Mouse (Mus musculus) urinary bladder, adult 2 months (tissue): Measurements from ENCODE around the gene Ubash3b. TPM values are rescaled to one million over a fixed set of nuclear protein-coding genes. Genes with fewer than 3 reads are reported as not detected.

Source experiments
- DNase-seq: peaks from one replicate; pipeline ENCODE4 v3.0.0; 2022; ENCODE audit warnings: low spot score
- polyA plus RNA-seq: library from polyadenylated mRNA; depleted of rRNA; stranded (reverse); fragments of >200 nt; gene quantifications from 2 replicates; pipeline ENCODE4 v1.2.3, GENCODE M21; 2012

Gene Ubash3b
- polyA plus RNA-seq, 1 experiment = 4.6 TPM

DNA sequence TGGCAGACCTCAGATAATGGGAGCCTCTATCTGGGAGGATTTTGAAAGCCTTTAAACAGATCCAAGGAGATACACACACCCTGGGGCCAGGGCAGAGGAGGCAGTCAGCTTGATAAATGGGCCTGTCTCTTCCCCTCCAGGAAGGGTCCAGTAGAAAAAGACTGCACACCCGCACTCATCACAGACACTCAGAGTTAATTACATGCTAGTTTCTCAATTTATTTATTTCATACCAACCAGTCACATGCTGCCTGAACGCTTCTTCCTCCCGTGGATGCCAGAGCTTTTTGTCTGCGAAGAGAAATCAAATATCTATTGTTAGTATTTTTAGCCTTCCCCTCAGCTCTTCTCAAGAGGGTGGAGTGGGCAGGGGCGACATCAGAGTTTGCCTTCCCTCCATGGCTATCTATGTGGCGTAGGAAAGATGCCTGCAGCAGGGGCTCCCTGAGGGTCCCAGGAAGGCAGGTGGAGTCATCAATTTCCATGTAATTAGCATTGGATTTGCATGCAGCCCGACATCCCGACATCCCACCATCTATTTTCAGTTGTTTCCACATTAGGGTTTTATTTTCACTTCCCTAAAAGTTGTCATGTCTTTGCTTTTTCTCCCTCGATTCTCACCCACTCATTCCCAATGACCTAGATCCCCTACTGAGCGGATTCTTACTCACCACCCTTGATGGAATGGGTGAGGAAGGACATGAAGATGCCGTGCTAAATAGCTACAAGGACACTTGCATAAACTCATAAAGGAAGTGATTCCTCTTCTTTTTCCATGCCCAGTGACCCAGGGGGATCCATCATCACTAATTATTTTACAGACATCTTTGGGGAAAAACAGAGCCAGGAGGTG lies 110.2 kb downstream of the Ubash3b start:
- no peak for DNase-seq

- no peak for DNase-seq
These were observed 111.0 kb downstream of the Ubash3b start for GRCm38 (mm10) chr9:41050331-41051079.

DNA sequence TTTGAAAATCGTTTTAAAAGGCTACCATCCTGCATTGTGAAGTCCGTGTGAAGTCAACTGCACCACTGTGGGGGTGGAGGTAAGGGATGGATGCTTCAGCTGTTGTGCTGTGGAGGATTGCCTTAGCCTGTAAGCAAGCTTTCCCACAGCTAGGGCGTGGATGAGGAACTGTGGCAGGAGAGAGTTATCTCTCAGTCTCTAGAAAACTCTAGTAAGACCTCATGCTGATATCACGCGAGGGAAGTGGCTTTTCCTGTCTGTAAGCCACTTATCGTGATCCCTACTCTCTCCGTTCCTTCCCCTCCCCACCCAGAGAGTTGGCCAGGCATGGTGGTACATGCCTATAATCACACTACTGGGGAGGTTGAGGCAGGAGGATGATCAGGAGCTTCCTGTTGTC lies 112.2 kb downstream of the Ubash3b start:
- no peak for DNase-seq

- DNase-seq = no peak
These were observed 112.7 kb downstream of the Ubash3b start for GRCm38 (mm10) chr9:41048820-41049219.

GRCm38 (mm10) chr9:41048216-41048615 lies 113.3 kb downstream of the Ubash3b start:
- DNase-seq = no peak

GRCm38 (mm10) chr9:41047654-41048053 lies 113.8 kb downstream of the Ubash3b start:
- no peak for DNase-seq

DNA sequence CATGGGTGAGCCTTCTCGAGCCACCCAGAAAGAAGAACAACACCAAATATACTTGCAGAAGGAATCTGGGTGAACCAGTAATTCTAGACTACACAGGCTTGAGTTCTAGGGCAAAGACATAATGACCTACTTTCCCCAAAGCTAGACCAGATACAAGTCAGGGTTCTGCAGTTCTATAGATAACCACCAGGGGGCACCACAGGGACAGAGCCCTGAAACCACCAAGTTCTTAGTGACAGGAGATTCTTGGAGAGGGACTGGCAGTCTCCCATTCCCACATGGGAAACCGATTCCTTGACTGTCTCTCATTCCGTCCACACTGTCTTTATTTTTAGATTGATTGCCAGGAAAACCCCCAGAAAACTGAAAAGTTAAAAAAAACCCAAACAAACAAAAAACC lies 116.9 kb downstream of the Ubash3b start:
- DNase-seq = peak; percentile 34

GRCm38 (mm10) chr9:41043641-41044040 lies 117.9 kb downstream of the Ubash3b start:
- DNase-seq = no peak

DNA sequence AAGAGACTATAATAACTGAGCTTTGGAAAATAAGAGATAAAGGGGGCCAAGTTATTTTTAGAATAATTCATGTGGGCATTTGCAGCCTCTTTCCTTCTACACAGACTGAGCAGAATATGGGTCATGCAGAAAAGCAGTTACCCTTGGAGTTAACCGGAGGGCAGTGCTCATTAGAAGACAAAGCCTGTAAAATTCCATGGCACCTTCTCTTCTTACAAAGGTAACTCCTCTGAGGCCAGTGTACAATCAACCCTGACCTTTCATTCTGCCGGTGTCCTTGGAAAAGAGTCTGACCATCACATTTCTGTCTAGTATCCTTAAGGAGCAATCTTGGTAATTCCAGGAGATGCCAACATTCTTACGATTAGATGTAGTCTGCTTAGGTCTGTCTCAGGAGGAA lies 120.1 kb downstream of the Ubash3b start:
- no peak for DNase-seq

DNA sequence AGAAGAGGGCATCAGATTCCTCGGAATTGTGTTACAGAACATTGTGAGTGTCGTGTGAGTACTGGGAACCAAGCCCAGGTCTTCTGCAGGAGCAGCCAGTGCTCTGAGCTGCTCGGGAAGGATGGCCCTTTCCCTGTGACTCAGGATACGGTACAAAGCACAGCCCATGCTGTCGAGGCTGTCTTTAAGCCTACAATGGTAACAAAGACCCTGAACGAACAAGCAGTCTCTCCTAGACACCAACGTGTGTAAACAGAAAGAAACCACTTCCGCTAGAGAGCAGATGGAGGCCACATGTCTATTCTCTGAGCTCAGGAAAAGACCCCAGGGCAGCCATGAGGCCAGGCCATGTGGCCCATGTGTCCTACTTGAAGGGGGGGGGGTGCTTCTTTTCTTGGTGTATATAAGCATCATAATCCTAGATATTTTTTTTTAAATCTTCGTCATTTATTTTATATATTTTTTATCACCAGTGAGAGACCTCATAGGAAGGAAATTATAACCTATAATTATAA lies 123.3 kb downstream of the Ubash3b start:
- DNase-seq = no peak

GRCm38 (mm10) chr9:41031590-41032489 lies 129.7 kb downstream of the Ubash3b start:
- DNase-seq = no peak

DNA sequence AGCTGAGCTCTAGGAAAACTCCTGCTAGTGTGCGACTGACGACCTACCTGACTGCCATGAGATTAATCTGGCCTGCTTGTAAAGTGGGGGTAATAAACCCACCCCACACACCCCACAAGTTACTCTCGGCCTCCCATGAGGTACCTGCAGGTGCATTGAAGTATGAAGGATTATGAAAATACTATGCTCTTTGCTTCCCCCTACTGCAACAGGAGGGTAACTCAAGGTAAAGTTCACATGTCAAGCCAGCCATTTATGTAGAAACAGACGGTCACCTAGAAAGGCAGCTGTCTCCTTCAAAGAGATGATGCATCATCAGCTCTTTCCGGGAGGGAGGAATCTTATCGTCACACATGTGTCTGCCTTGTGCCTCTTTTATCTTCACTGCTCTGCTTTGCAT lies 131.7 kb downstream of the Ubash3b start:
- no peak for DNase-seq

DNA sequence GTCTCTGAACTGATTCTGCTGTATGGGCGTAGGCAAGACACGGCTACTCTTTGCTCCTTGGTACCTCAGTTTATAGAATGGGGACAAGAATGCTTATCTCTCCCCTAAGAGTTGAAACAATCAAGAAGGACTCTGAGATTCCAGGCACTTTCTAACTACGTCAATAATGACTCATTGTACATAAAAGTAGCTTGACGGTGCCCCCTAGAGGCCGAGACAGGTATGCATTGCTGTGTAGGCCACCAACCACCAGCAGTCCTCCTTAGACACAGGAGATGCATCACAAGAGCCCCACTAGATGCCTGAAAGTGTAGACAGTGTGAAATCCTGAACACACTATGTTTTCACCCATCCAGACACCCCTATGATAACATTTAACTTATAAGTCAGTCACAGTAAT lies 133.0 kb downstream of the Ubash3b start:
- DNase-seq = no peak

DNA sequence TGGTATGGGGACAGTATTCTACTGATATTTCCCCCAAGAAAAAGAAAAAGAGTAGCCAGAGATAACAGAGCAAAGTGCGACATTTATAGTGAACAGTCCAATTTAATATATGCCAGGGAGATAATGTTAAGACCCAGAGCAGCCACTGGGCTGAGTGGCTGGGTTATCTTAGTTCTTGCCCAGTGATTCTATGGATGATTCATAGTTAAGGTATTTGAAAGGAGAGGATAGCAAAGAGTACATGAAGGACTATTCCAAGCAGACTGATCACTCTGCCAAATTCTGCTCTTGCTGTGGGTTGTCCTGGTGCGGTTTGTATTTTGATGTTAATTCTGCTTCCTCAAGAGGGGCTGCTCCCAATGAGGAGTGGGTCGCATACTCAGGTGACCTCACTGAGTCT lies 139.8 kb downstream of the Ubash3b start:
- no peak for DNase-seq

GRCm38 (mm10) chr9:41020486-41020885 lies 141.0 kb downstream of the Ubash3b start:
- DNase-seq = no peak

DNA sequence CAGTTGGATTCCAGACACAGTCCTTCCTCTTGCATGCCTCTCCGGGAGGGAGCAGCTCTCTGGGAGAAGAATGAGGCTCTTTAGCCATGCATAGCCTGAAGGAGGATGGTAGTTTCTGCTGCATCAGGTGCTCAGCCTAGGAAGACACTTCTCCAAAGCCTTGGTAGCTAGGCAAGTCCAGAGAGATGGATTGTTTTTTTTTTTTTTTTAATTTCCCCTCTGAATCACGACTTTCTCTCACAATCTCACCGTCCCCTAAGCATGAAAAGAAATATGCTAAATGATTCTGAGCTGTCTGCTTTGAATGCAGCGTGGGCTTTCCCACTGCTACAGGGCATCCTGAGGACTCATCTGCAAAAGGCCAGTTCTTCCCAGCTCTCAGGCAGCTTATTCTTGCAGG lies 147.0 kb downstream of the Ubash3b start:
- no peak for DNase-seq

- no peak for DNase-seq
These were observed 149.0 kb downstream of the Ubash3b start for GRCm38 (mm10) chr9:41012456-41012855.

GRCm38 (mm10) chr9:41011512-41012436 lies 149.7 kb downstream of the Ubash3b start:
- no peak for DNase-seq

DNA sequence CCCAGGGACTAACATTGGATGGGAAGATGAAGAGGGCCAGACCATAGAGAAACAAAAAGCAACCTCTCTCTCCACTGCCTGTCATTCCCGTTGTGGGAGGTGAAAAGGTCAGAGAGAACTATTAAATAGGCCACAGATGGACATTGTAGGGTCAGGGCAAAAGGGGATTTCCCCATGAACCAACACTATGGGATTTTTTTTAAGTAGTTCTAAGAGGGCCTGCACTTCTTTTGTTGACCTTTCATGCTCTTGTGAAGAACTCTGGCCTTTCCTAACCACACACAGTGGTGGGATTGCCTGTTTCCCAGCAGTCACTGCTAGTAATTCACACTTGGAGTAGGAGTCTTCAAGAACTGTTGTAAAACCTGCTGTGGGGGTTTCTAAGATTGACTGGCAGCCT lies 153.7 kb downstream of the Ubash3b start:
- no peak for DNase-seq

DNA sequence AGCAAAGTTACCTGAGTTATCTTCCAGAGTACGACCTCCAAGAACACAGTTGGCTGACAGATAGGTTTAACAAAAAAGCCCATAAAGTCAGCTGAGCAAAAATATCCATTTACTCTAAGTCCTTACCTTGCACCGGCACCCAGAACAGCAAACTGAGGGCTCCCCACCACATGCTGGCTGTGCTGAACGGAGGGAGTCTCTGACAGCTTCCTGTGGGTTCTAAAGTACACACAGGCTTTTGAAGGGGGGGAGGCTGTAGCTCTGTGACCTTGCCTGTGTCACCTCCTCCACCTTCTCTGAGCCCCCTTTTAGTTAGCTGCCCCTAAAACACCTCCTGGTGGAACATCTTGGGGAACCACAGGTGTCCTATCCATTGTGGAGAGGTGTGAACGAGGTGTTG lies 157.1 kb downstream of the Ubash3b start, which contains the start of gene Crtam:
Gene Crtam (minus strand): TSS at position 214 of the 400 bp plus-strand sequence.
- DNase-seq = no peak
